8 mouse cellular contexts compared by ENCODE assay signal in the genomic region with DNA sequence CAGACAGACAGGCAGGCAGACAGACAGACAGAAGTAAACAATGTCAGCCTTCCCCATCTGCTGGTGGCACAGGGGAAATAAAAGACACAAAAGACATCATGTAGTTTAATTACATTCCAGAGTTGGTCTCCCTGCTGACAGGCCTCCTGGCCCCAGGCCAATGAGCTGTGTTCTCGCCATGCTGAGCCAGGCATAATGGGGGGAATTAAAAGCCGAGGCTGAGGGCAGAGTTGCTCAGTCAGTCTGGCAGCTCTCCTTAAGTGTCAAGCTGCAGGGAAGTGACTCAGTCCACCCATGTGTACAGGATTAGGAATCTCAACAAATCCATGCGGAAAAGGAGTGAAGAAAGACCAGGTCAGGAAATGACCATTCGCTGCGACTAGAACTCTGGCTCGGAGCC.
A peak's percentile ranks its signal among the peaks of the same experiment; 100 is the strongest.
DNase-seq lines count a peak whose midpoint lies in the region; ATAC-seq and TF ChIP-seq lines count a peak whose summit lies in the region.

No protein-coding gene starts in this region.

- H3K9ac ChIP-seq in forebrain, embryonic 12.5 days, result no peak overlapping the region
- H3K9ac ChIP-seq in stomach, postnatal 0 days (ENCODE audit: low read length), result no peak overlapping the region

- H3K27ac ChIP-seq in forebrain, embryonic 12.5 days, result peak overlapping the region; percentile 80
- H3K27ac ChIP-seq in midbrain, embryonic 10.5 days (replicated peaks), result peak overlapping the region; percentile 71
- H3K27ac ChIP-seq in stomach, postnatal 0 days (replicated peaks), result no peak overlapping the region

- no peak for TF ChIP-seq EP300 in stomach, postnatal 0 days (optimal IDR thresholded peaks at IDR 0.05)

- peaks cover 8% of the 10 kb centered on the region for H3K27me3 ChIP-seq in forebrain, embryonic 12.5 days
- peaks cover 5% of the 10 kb centered on the region; the same call in 1 of the 2 replicates for H3K27me3 ChIP-seq in midbrain, embryonic 10.5 days (ENCODE audit: low read depth, poor library complexity, severe bottlenecking)
- no peaks in the 10 kb centered on the region for H3K27me3 ChIP-seq in stomach, postnatal 0 days (ENCODE audit: control insufficient read depth, insufficient read depth, low read length)

- no peak overlapping the region for H3K4me3 ChIP-seq in forebrain, embryonic 12.5 days (replicated peaks)
- no peak overlapping the region for H3K4me3 ChIP-seq in midbrain, embryonic 10.5 days
- H3K4me3 ChIP-seq in stomach, postnatal 0 days (ENCODE audit: low read depth, low read length), result no peak overlapping the region

- H3K4me1 ChIP-seq in forebrain, embryonic 12.5 days, result peaks cover 19% of the 10 kb centered on the region
- H3K4me1 ChIP-seq in midbrain, embryonic 10.5 days, result peaks cover 15% of the 10 kb centered on the region
- no peaks in the 10 kb centered on the region for H3K4me1 ChIP-seq in stomach, postnatal 0 days (replicated peaks; ENCODE audit: control insufficient read depth, insufficient read depth)

- DNase-seq in NIH3T3 (ENCODE audit: low read depth), result peak; percentile 54
- DNase-seq in brain, embryonic 18.5 days (ENCODE audit: low read depth, low spot score), result peak; percentile 69
- DNase-seq in heart, postnatal 4 days, result peak; percentile 77
- peak; percentile 66 for DNase-seq in layer of hippocampus, adult 9-11 months
- DNase-seq in midbrain, embryonic 10.5 days (ENCODE audit: low spot score), result peak; percentile 67
- peak; percentile 38 for DNase-seq in stomach, postnatal 0 days (ENCODE audit: low spot score)
- DNase-seq in thymus, postnatal 4 days, result no peak

- 8% methylated on average over 6 of the region's 6 CpGs for WGBS in forebrain, embryonic 12.5 days
- 20% methylated on average over 6 of the region's 6 CpGs for WGBS in midbrain, embryonic 10.5 days
- WGBS in stomach, postnatal 0 days, result 22% methylated on average over 6 of the region's 6 CpGs

- H3K4me2 ChIP-seq in forebrain, embryonic 12.5 days, result no peak overlapping the region
- no peak overlapping the region for H3K4me2 ChIP-seq in stomach, postnatal 0 days (replicated peaks; ENCODE audit: low read depth)

- ATAC-seq in forebrain, embryonic 12.5 days (ENCODE audit: low FRiP score), result peak; percentile 94
- peak; percentile 35; the same call in 1 of the 2 replicates for ATAC-seq in stomach, postnatal 0 days (ENCODE audit: low FRiP score, low TSS enrichment)

- no peak for TF ChIP-seq CTCF in stomach, postnatal 0 days (IDR thresholded peaks at IDR 0.05; ENCODE audit: low read depth)

- H3K9me3 ChIP-seq in forebrain, embryonic 12.5 days, result no peaks in the 10 kb centered on the region
- H3K9me3 ChIP-seq in midbrain, embryonic 10.5 days (replicated peaks), result no peaks in the 10 kb centered on the region
- no peaks in the 10 kb centered on the region for H3K9me3 ChIP-seq in stomach, postnatal 0 days (ENCODE audit: control insufficient read depth, low read length)

- no peaks in the 10 kb centered on the region for H3K36me3 ChIP-seq in forebrain, embryonic 12.5 days (replicated peaks)
- no peaks in the 10 kb centered on the region for H3K36me3 ChIP-seq in midbrain, embryonic 10.5 days
- H3K36me3 ChIP-seq in stomach, postnatal 0 days (ENCODE audit: control insufficient read depth, insufficient read depth, low read length), result no peaks in the 10 kb centered on the region
